Mouse (Mus musculus) cortical plate, adult 2 months (tissue): ENCODE measurements at regions not wholly inside any gene's neighbourhood (a gene's known extent, or its start where the extent isn't known, plus 50 kb on each side); places are given as distances from the start of the nearest gene placed in this dataset.

ENCODE experiments used
- H3K27ac ChIP-seq: fragments of 200-500 bp; 2 replicates; pipeline ENCODE4 v1.5.1; 2012; ENCODE audit warnings: low read length, control low read depth, inconsistent platforms; ENCODE audit not compliant: insufficient read depth
- H3K4me1 ChIP-seq: fragments of 200-500 bp; 2 replicates; pipeline ENCODE4 v1.6.1; 2011; ENCODE audit warnings: low read length; ENCODE audit not compliant: control insufficient read depth, insufficient read depth
- H3K4me3 ChIP-seq: fragments of 200-500 bp; 2 replicates; pipeline ENCODE4 v1.5.1; 2011; ENCODE audit warnings: mild to moderate bottlenecking, low read length, control low read depth; ENCODE audit not compliant: insufficient read depth
- CTCF ChIP-seq: fragments of 200-500 bp; IDR thresholded peaks from 2 replicates; pipeline ENCODE4 v1.5.1; 2011; ENCODE audit warnings: mild to moderate bottlenecking, control low read depth, low read length; ENCODE audit not compliant: insufficient read depth; ENCODE audit errors: extremely low read depth
- POLR2A ChIP-seq: fragments of 200-500 bp; IDR thresholded peaks from 2 replicates; pipeline ENCODE4 v1.6.1; 2011; ENCODE audit warnings: mild to moderate bottlenecking, low read length, control low read depth; ENCODE audit not compliant: insufficient read depth; ENCODE audit errors: extremely low read depth

- H3K27ac ChIP-seq: no peak overlapping the region
Measured at GRCm38 (mm10) chr2:30681642-30682041, 86.8 kb downstream of the Cstad start.

GRCm38 (mm10) chr2:30679041-30679440, 84.2 kb downstream of the Cstad start:
- no peak for TF ChIP-seq POLR2A
- no peak for TF ChIP-seq CTCF
- Histone ChIP-seq H3K4me1 (peaks cover 8% of the 10 kb centered on the region), H3K4me3 (no peak overlapping the region), H3K27ac (no peak overlapping the region)

More at GRCm38 (mm10) chr2:30681642-30682041, 86.8 kb downstream of the Cstad start:
- H3K4me1 ChIP-seq: peaks cover 7% of the 10 kb centered on the region
- TF ChIP-seq POLR2A: no peak
- TF ChIP-seq CTCF: no peak
- H3K4me3 ChIP-seq: no peak overlapping the region

GRCm38 (mm10) chr2:30677498-30677897, 82.7 kb downstream of the Cstad start:
- H3K4me3 ChIP-seq: peak overlapping the region; percentile 25
- peaks cover 8% of the 10 kb centered on the region for H3K4me1 ChIP-seq
- no peak for TF ChIP-seq POLR2A
- H3K27ac ChIP-seq: peak overlapping the region; percentile 97

GRCm38 (mm10) chr2:30676833-30677459, 82.1 kb downstream of the Cstad start:
- peak overlapping the region; percentile 25 for H3K4me3 ChIP-seq
- H3K27ac ChIP-seq: peak overlapping the region; percentile 97
- TF ChIP-seq POLR2A: no peak
- TF ChIP-seq CTCF: no peak
- peaks cover 8% of the 10 kb centered on the region for H3K4me1 ChIP-seq

- TF ChIP-seq CTCF: 0 out of 2 replicates have a peak, but pooled peaks have one; percentile 0
- no peak for TF ChIP-seq POLR2A
- Histone ChIP-seq H3K27ac (peak overlapping the region; percentile 33), H3K4me3 (peak overlapping the region; percentile 12), H3K4me1 (peaks cover 10% of the 10 kb centered on the region)
Measured at GRCm38 (mm10) chr2:30676450-30676832, 81.6 kb downstream of the Cstad start.

GRCm38 (mm10) chr2:30675839-30676238, 81.0 kb downstream of the Cstad start:
- TF ChIP-seq POLR2A: no peak
- TF ChIP-seq CTCF: no peak
- no peak overlapping the region for H3K27ac ChIP-seq
- H3K4me1 ChIP-seq: peaks cover 13% of the 10 kb centered on the region
- no peak overlapping the region for H3K4me3 ChIP-seq

- TF ChIP-seq CTCF (no peak), POLR2A (no peak)
- H3K27ac ChIP-seq: peak overlapping the region; percentile 95
- peaks cover 12% of the 10 kb centered on the region for H3K4me1 ChIP-seq
- H3K4me3 ChIP-seq: no peak overlapping the region
Measured at GRCm38 (mm10) chr2:30670836-30671586, 76.2 kb downstream of the Cstad start.

GRCm38 (mm10) chr2:30667468-30667867, 72.6 kb downstream of the Cstad start:
- H3K27ac ChIP-seq: no peak overlapping the region
- H3K4me3 ChIP-seq: no peak overlapping the region
- TF ChIP-seq CTCF: no peak
- TF ChIP-seq POLR2A: no peak
- peaks cover 11% of the 10 kb centered on the region for H3K4me1 ChIP-seq

GRCm38 (mm10) chr2:30661147-30661546, 66.3 kb downstream of the Cstad start:
- peaks cover 17% of the 10 kb centered on the region for H3K4me1 ChIP-seq
- no peak overlapping the region for H3K27ac ChIP-seq
- H3K4me3 ChIP-seq: no peak overlapping the region
- TF ChIP-seq CTCF: no peak
- no peak for TF ChIP-seq POLR2A

- no peak for TF ChIP-seq POLR2A
- no peak for TF ChIP-seq CTCF
- no peak overlapping the region for H3K4me3 ChIP-seq
- H3K27ac ChIP-seq: peak overlapping the region; percentile 8; the same call in 1 of the 2 replicates
- peaks cover 20% of the 10 kb centered on the region for H3K4me1 ChIP-seq
Measured at GRCm38 (mm10) chr2:30660613-30660991, 65.8 kb downstream of the Cstad start.
